Comparison of ENCODE assay signal across 9 mouse cellular contexts in the genomic region with DNA sequence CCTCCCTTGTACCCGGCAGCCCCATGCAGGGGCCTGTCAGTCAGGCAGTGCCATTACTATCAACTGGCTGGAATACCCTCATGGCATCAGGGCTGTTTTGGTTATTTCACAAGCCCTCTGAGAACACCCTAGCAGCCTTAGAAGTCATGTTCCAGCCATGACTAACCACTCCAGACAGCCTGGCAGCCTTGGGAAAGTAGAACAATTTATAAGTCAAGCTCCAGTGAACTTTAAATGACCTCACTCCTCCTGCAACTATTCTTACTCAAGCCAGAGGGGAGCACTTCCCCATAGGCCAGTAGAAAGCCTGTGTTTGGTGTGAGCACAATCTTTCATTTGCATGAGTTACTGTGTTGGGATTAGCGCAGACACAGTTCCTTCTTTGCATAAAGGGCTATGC.
DNase-seq lines count a peak whose midpoint lies in the region; ATAC-seq and TF ChIP-seq lines count a peak whose summit lies in the region.
"Had no signal": no experiment of that assay in that cellular context is flagged by ENCODE, and none has a peak within 500 bp of the region (broad histone marks: within the 10 kb centered on the region; RNA-seq: fewer than 3 reads in every experiment).

No protein-coding gene starts in this region.

- 51% methylated on average over 2 of the region's 2 CpGs for WGBS in heart, embryonic 16.5 days
- 54% methylated on average over 2 of the region's 2 CpGs for WGBS in lung, embryonic 16.5 days
- WGBS in forebrain, embryonic 14.5 days: 71% methylated on average over 2 of the region's 2 CpGs

- no peak overlapping the region for H3K9ac ChIP-seq in CH12.LX (ENCODE audit: insufficient read depth, low read depth)
- H3K9ac ChIP-seq in heart, embryonic 16.5 days (ENCODE audit: low read length): no peak overlapping the region
- H3K9ac ChIP-seq in lung, embryonic 16.5 days (ENCODE audit: low read length): no peak overlapping the region
- no peak overlapping the region for H3K9ac ChIP-seq in forebrain, embryonic 14.5 days (ENCODE audit: low read length)

- no peaks in the 10 kb centered on the region for H3K9me3 ChIP-seq in CH12.LX (replicated peaks; ENCODE audit: low read length)
- no peaks in the 10 kb centered on the region for H3K9me3 ChIP-seq in heart, embryonic 16.5 days (replicated peaks; ENCODE audit: control insufficient read depth, low read length)
- H3K9me3 ChIP-seq in lung, embryonic 16.5 days (ENCODE audit: control insufficient read depth, low read length): no peaks in the 10 kb centered on the region
- no peaks in the 10 kb centered on the region for H3K9me3 ChIP-seq in forebrain, embryonic 14.5 days (replicated peaks; ENCODE audit: control insufficient read depth, low read length)
- H3K9me3 ChIP-seq: forebrain, embryonic 10.5 days had no signal

- no peak overlapping the region for H3K4me2 ChIP-seq in CH12.LX (ENCODE audit: insufficient read depth, low read depth, poor library complexity, severe bottlenecking)
- no peak overlapping the region for H3K4me2 ChIP-seq in heart, embryonic 16.5 days (ENCODE audit: low read depth, low read length)
- H3K4me2 ChIP-seq in lung, embryonic 16.5 days (ENCODE audit: low read depth, low read length): no peak overlapping the region
- no peak overlapping the region for H3K4me2 ChIP-seq in forebrain, embryonic 14.5 days (ENCODE audit: low read length)

- no peaks in the 10 kb centered on the region for H3K36me3 ChIP-seq in CH12.LX (replicated peaks in 1 of 2; ENCODE audit: control insufficient read depth in 1 of 2, insufficient read depth in 1 of 2, low read length in 1 of 2)
- no peaks in the 10 kb centered on the region for H3K36me3 ChIP-seq in heart, embryonic 16.5 days (ENCODE audit: control insufficient read depth, insufficient read depth)
- no peaks in the 10 kb centered on the region for H3K36me3 ChIP-seq in lung, embryonic 16.5 days (ENCODE audit: control insufficient read depth, insufficient read depth, low read length)
- H3K36me3 ChIP-seq in forebrain, embryonic 14.5 days (ENCODE audit: control insufficient read depth, insufficient read depth, low read length): no peaks in the 10 kb centered on the region
- H3K36me3 ChIP-seq: forebrain, embryonic 10.5 days had no signal

- H3K4me3 ChIP-seq in CH12.LX (replicated peaks in 1 of 3; ENCODE audit: low read depth in 2 of 3, low read length in 2 of 3, poor library complexity in 1 of 3): no peak overlapping the region
- H3K4me3 ChIP-seq in heart, embryonic 16.5 days (ENCODE audit: low read length): no peak overlapping the region
- no peak overlapping the region for H3K4me3 ChIP-seq in lung, embryonic 16.5 days (ENCODE audit: low read length)
- no peak overlapping the region for H3K4me3 ChIP-seq in forebrain, embryonic 14.5 days (ENCODE audit: low read depth, low read length)
- H3K4me3 ChIP-seq: forebrain, embryonic 10.5 days had no signal

- DNase-seq in gastrocnemius, adult 18-20 months (ENCODE audit: low spot score): peak; percentile 9
- no peak for DNase-seq in gastrocnemius, postnatal 36 days
- peak; percentile 78 for DNase-seq in CH12.LX (ENCODE audit: extremely low read depth)
- DNase-seq in right cerebral cortex, postnatal 14 days: no peak
- DNase-seq in layer of hippocampus, postnatal 14 days (ENCODE audit: low spot score in 2 of 2): no peak
- DNase-seq in forebrain, embryonic 14.5 days (ENCODE audit: low spot score): no peak

- no peak for TF ChIP-seq POLR2A in CH12.LX (IDR thresholded peaks at IDR 0.05; ENCODE audit: low read depth, low read length)

- no peak overlapping the region for H3K27ac ChIP-seq in CH12.LX (ENCODE audit: insufficient read depth, low read depth)
- 0 out of 2 replicates have a peak overlapping the region, but pooled peaks have one; percentile 14 for H3K27ac ChIP-seq in heart, embryonic 16.5 days (ENCODE audit: low read length)
- no peak overlapping the region for H3K27ac ChIP-seq in lung, embryonic 16.5 days (ENCODE audit: low read length)
- no peak overlapping the region for H3K27ac ChIP-seq in forebrain, embryonic 14.5 days (ENCODE audit: low read depth, low read length)
- H3K27ac ChIP-seq: forebrain, embryonic 10.5 days had no signal

- in situ Hi-C loops in CH12.LX (cut with MboI; ENCODE audit: low pct_ligation_motif_present, low pct_unique_long_range_greater_than_20kb, low sequenced_read_pairs): no loop called here

- intact Hi-C loops in gastrocnemius, postnatal 36 days (cut with DNase I): no loop called here

- peaks cover 17 to 35% of the 10 kb centered on the region in 2 experiments for H3K4me1 ChIP-seq in CH12.LX (ENCODE audit: control insufficient read depth in 1 of 2, insufficient read depth in 2 of 2)
- peaks cover 10% of the 10 kb centered on the region for H3K4me1 ChIP-seq in heart, embryonic 16.5 days (ENCODE audit: control insufficient read depth, insufficient read depth, low read length)
- peaks cover 5% of the 10 kb centered on the region for H3K4me1 ChIP-seq in lung, embryonic 16.5 days (replicated peaks; ENCODE audit: control insufficient read depth, insufficient read depth, low read length)
- no peaks in the 10 kb centered on the region for H3K4me1 ChIP-seq in forebrain, embryonic 14.5 days (ENCODE audit: control insufficient read depth, insufficient read depth, low read length)

- ATAC-seq in heart, embryonic 16.5 days (replicated peaks; ENCODE audit: extremely low read depth, insufficient read depth, low FRiP score): no peak
- peak; percentile 69 for ATAC-seq in lung, embryonic 16.5 days (ENCODE audit: low read depth)
- no peak for ATAC-seq in forebrain, embryonic 14.5 days

- no peak for TF ChIP-seq CTCF in CH12.LX (conservative IDR thresholded peaks at IDR 0.05 in 1 of 2, IDR thresholded peaks at IDR 0.05 in 1 of 2; ENCODE audit: low read depth in 2 of 2, low read length in 2 of 2)

- TF ChIP-seq RAD21 in CH12.LX (IDR thresholded peaks at IDR 0.05; ENCODE audit: low read depth, low read length): no peak; the same call in 1 of the 2 replicates

- peak; percentile 63 for TF ChIP-seq EP300 in CH12.LX (IDR thresholded peaks at IDR 0.05; ENCODE audit: low read length)

- H3K27me3 ChIP-seq in CH12.LX (replicated peaks): no peaks in the 10 kb centered on the region
- H3K27me3 ChIP-seq in heart, embryonic 16.5 days (ENCODE audit: control insufficient read depth, insufficient read depth, low read length): no peaks in the 10 kb centered on the region
- no peaks in the 10 kb centered on the region for H3K27me3 ChIP-seq in lung, embryonic 16.5 days (ENCODE audit: control insufficient read depth, insufficient read depth, low read depth, low read length)
- H3K27me3 ChIP-seq in forebrain, embryonic 14.5 days (replicated peaks; ENCODE audit: control insufficient read depth, insufficient read depth, low read length): no peaks in the 10 kb centered on the region

- dilution Hi-C loops in CH12.LX (cut with MboI; ENCODE audit: extremely low pct_ligation_motif_present, extremely low pct_unique_long_range_greater_than_20kb, low sequenced_read_pairs): no loop called here

- no peaks in the 10 kb centered on the region for H3K79me2 ChIP-seq in CH12.LX (replicated peaks; ENCODE audit: control insufficient read depth, extremely low read depth, insufficient read depth, poor library complexity, severe bottlenecking)

TF ChIP-seq in CH12.LX, 34 proteins besides CTCF, POLR2A, EP300 and RAD21:
- TF ChIP-seq ZMIZ1 (IDR thresholded peaks at IDR 0.05; ENCODE audit: low read depth, low read length): no peak
- no peak for TF ChIP-seq NRF1 (IDR thresholded peaks at IDR 0.05; ENCODE audit: low read depth, low read length)
- TF ChIP-seq MYC (IDR thresholded peaks at IDR 0.05; ENCODE audit: low read depth, low read length): no peak
- TF ChIP-seq ETS1 (conservative IDR thresholded peaks at IDR 0.05; ENCODE audit: low read depth, low read length): peak; percentile 52
- TF ChIP-seq ZKSCAN1 (IDR thresholded peaks at IDR 0.05; ENCODE audit: borderline replicate concordance, low read depth, low read length): no peak
- no peak for TF ChIP-seq CHD1 (IDR thresholded peaks at IDR 0.05; ENCODE audit: low read depth, low read length)
- no peak for TF ChIP-seq GABPA (IDR thresholded peaks at IDR 0.05; ENCODE audit: insufficient replicate concordance, low read depth, low read length)
- peak; percentile 61 for TF ChIP-seq JUN (IDR thresholded peaks at IDR 0.05; ENCODE audit: insufficient read depth, low read depth, low read length)
- TF ChIP-seq JUND (conservative IDR thresholded peaks at IDR 0.05; ENCODE audit: low read depth, low read length): peak; percentile 44; the same call in 1 of the 2 replicates
- peak; percentile 44; the same call in 1 of the 2 replicates for TF ChIP-seq BHLHE40 (IDR thresholded peaks at IDR 0.05; ENCODE audit: low read depth, low read length)
- no peak for TF ChIP-seq HCFC1 (IDR thresholded peaks at IDR 0.05; ENCODE audit: low read depth, low read length)
- TF ChIP-seq ELF1 (IDR thresholded peaks at IDR 0.05; ENCODE audit: low read depth, low read length): 0 out of 2 replicates have a peak, but pooled peaks have one; percentile 5
- peak; percentile 57 for TF ChIP-seq IRF4 (IDR thresholded peaks at IDR 0.05; ENCODE audit: low read depth, low read length)
- TF ChIP-seq E2F4 (IDR thresholded peaks at IDR 0.05; ENCODE audit: insufficient replicate concordance, low read depth, low read length): no peak
- no peak for TF ChIP-seq ZNF384 (IDR thresholded peaks at IDR 0.05; ENCODE audit: low read depth, low read length)
- TF ChIP-seq MEF2A (IDR thresholded peaks at IDR 0.05; ENCODE audit: borderline replicate concordance, low read depth, low read length): peak; percentile 66; the same call in 1 of the 2 replicates
- no peak for TF ChIP-seq MAFK (IDR thresholded peaks at IDR 0.05; ENCODE audit: insufficient replicate concordance, low read length)

Comparison
In these comparisons a context has a peak if more than half of its experiments do, and no peak if none do; other contexts are left out.
1. DNase-seq: peak in gastrocnemius, adult 18-20 months (single experiment) and CH12.LX (single experiment); none in gastrocnemius, postnatal 36 days (0 of 2), right cerebral cortex, postnatal 14 days (single experiment), layer of hippocampus, postnatal 14 days (0 of 2) and forebrain, embryonic 14.5 days (single experiment).